Mouse (Mus musculus) hindbrain, embryonic 11.5 days (tissue): ENCODE data around the gene Apob. TPM values are rescaled to one million over a fixed set of nuclear protein-coding genes. Genes with fewer than 3 reads are reported as not detected.
"Not testable (repeated sequence)": the region's sequence is repeated elsewhere in the genome, so short reads cannot be mapped to it uniquely, and the experiment has no call there.

ENCODE experiments used
- ATAC-seq: fragments of 200-750 bp; cut with Nextera tagmentation; 2 replicates; pipeline ENCODE4 v1.8.0; 2017; ENCODE audit warnings: mild to moderate bottlenecking, moderate TSS enrichment, moderate library complexity; ENCODE audit not compliant: low FRiP score
- DNase-seq: peaks from one replicate; pipeline ENCODE4 v3.0.0-alpha.2; 2015; ENCODE audit warnings: low spot score
- H3K27ac ChIP-seq: fragments of 300-500 bp; sonication (generic); 2 replicates; pipeline ENCODE4 v1.5.1; 2014; ENCODE audit warnings: mild to moderate bottlenecking, low read depth, low read length
- H3K27me3 ChIP-seq: fragments of 300-500 bp; sonication (generic); 2 replicates; pipeline ENCODE4 v1.6.1; 2014; ENCODE audit warnings: mild to moderate bottlenecking, low read length, moderate library complexity, mixed read lengths; ENCODE audit not compliant: control insufficient read depth, insufficient read depth
- H3K36me3 ChIP-seq: fragments of 300-500 bp; sonication (generic); 2 replicates; pipeline ENCODE4 v1.6.1; 2014; ENCODE audit warnings: mild to moderate bottlenecking, low read length, moderate library complexity, mixed read lengths; ENCODE audit not compliant: control insufficient read depth, insufficient read depth
- H3K4me1 ChIP-seq: fragments of 300-500 bp; sonication (generic); replicated peaks from 2 replicates; pipeline ENCODE4 v1.6.1; 2014; ENCODE audit warnings: low read length, mixed read lengths; ENCODE audit not compliant: control insufficient read depth, insufficient read depth
- H3K4me2 ChIP-seq: fragments of 300-500 bp; sonication (generic); replicated peaks from 2 replicates; pipeline ENCODE4 v1.6.1; 2014; ENCODE audit warnings: mild to moderate bottlenecking, low read depth, low read length
- H3K4me3 ChIP-seq: fragments of 300-500 bp; sonication (generic); 2 replicates; pipeline ENCODE4 v1.5.1; 2014; ENCODE audit warnings: low read depth, low read length
- H3K9ac ChIP-seq: fragments of 300-500 bp; sonication (generic); 2 replicates; pipeline ENCODE4 v1.6.1; 2014; ENCODE audit warnings: low read depth, low read length
- H3K9me3 ChIP-seq: fragments of 300-500 bp; sonication (generic); 2 replicates; pipeline ENCODE4 v1.6.1; 2016; ENCODE audit warnings: low read length; ENCODE audit not compliant: control insufficient read depth
- WGBS: fragments of 180-500 bp; shearing (Covaris S2); extraction: QIAGEN DNeasy Blood & Tissue Kit; methylation state at CpG from one replicate; pipeline ENCODE4 v1.1.7; 2014; 5-methylcytosine and 5-hydroxymethylcytosine counted together
- polyA plus RNA-seq: library from polyadenylated mRNA; unstranded; fragments of >200 nt; fragmentation: Nextera tagmentation; extraction: Ambion mirVana; gene quantifications from 2 replicates; pipeline ENCODE4 v1.2.1, GENCODE M21; 2014

The Apob gene
- polyA plus RNA-seq, 1 experiment from 2014 or later = 0.12 TPM

DNA sequence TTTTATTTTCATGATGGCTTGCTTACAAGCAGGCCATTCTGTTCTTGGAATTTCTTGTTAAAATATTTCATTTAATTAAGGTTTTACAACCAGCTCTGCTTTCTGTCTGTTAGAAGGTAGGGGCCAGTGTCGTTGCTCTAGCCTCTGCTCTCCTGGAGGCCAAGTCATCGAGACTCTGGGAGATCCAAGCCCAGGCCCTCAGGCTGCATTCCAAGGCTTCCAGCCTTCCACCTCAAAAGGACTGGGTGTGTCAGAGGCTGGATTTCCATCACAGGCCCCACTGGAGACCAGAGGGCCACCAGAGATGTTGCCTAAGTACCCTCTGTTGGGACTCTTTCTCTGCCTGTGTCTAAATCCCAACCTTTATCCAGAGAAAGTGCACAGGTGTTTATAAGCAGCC, 52.6 kb downstream of the Apob start:
- 60% methylated on average over 2 of the region's 2 CpGs for WGBS
- no peaks in the 10 kb centered on the region for H3K4me1 ChIP-seq
- no peak for ATAC-seq
- no peak for DNase-seq
- H3K4me3 ChIP-seq = no peak overlapping the region
- H3K36me3 ChIP-seq = no peaks in the 10 kb centered on the region
- no peak overlapping the region for H3K9ac ChIP-seq
- no peak overlapping the region for H3K27ac ChIP-seq
- H3K27me3 ChIP-seq = peaks cover 24% of the 10 kb centered on the region; the same call in 1 of the 2 replicates
- no peaks in the 10 kb centered on the region for H3K9me3 ChIP-seq
- H3K4me2 ChIP-seq = no peak overlapping the region

DNA sequence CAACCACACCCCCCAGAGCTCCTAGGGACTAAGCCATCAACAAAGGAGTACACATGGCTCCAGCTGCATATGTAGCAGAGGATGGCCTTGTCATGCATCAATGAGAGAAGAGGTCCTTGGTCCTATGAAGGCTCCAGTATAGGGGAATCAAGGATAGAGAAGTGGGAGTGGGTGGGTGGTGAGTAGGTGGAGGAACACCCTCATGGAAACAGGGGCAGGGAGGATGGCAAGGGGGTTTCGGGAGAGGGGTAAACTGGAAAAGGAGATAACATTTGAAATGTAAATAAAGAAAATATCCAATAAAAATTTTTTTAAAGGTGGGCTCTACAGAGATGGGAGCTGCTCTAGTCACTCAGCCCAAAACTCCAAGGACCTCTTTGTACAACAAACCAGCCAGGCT, 53.7 kb downstream of the Apob start:
- not testable (repeated sequence) for ATAC-seq, H3K9me3 ChIP-seq, DNase-seq, H3K4me1 ChIP-seq, H3K4me2 ChIP-seq, H3K9ac ChIP-seq, H3K27ac ChIP-seq, H3K4me3 ChIP-seq, H3K36me3 ChIP-seq
- H3K27me3 ChIP-seq = peaks cover 25% of the 10 kb centered on the region; the same call in 1 of the 2 replicates
- 100% methylated on average over 1 of the region's 1 CpGs for WGBS

DNA sequence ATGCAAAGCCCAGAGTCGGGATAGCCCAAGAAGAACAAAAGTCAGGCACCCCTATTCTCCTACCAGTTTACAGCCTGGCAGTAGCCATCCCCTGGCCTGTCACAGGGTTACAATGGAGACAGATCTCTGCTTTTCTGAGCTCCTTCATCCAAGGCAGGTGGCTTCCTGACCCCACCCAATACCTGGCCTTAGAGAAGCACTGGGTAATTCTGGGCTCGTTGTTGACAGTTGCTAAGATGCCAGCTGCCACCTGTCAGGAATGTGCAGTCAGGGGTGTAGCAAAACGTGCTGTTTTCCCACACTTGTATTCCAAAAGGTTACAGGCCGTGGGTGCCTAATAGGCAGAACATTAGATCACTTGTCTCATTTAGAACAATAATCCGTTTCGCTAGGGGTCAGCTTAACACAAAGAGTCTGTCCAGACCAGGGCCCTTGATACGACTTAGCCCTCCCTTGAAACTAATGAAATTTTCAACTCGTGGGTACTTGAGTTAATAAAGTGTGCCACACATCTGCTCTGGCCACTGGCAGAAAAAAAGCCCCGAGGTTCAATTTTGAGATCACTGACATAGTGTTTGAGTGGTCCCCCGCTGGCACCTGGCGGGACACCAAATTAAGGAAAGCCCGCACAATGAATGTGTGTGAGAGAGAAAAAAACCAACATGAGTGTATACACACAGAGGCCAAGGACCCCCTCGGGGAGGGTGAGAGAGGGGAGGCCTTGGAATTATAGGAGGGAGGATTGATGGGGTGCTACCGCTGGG, 54.3 kb downstream of the Apob start:
- Histone ChIP-seq H3K4me1 (no peaks in the 10 kb centered on the region), H3K9me3 (no peaks in the 10 kb centered on the region), H3K4me2 (no peak overlapping the region), H3K4me3 (no peak overlapping the region), H3K36me3 (no peaks in the 10 kb centered on the region), H3K27ac (no peak overlapping the region), H3K27me3 (peaks cover 27% of the 10 kb centered on the region; the same call in 1 of the 2 replicates), H3K9ac (no peak overlapping the region)
- DNase-seq (peak; percentile 45), ATAC-seq (peak; percentile 88)
- 19% methylated on average over 14 of the region's 14 CpGs for WGBS

DNA sequence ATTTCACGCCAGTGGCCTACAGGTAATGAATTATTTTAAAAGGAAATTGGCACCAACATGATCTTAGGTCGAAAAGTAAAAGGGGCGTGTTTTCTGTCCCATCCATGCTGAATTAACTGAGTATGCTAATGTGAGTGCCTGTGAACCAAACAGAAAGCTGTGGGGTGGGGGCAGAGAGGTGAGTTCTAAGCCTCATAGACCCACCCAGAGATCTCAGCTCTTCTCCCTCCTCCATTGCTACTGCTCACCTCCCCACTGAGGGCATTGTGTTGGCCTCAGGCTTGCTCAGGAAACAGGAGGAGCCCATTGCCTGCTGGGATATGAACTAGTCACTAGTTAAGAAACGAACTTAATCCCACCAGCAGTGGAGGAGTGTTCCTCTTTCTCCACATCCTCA, 54.9 kb downstream of the Apob start:
- no peak overlapping the region for H3K4me3 ChIP-seq
- no peak overlapping the region for H3K4me2 ChIP-seq
- no peaks in the 10 kb centered on the region for H3K4me1 ChIP-seq

DNA sequence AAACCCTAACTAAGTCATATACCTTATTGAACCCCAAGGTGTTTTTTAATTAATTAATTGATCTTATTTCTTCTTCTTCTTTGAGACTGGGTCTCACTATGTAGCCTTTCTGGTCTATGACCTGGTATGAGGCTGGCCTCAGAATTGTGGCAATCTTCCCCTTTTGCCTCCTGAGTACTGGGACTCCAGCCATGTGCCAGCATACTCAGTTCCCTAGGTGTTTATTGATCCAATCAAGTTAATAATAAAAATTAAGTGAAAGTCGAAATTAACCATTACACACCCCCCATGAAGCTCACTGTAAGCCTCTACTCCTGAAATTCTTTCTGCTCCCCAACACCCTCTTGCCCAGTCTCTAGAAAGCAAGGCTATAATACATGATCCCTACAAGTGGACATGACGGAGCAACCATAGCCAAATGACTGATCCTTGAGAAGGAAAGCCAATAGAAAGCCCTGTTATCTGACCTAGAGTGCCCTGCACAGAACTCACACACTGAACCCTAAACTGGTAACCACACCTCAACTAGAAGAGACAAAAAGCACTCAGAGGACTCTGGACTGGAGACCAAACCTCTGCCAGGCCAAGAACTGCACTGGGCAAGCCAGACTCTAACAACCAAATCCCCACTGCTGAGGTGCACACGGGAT, 60.8 kb downstream of the Apob start:
- Histone ChIP-seq H3K4me1 (no peaks in the 10 kb centered on the region), H3K4me3 (no peak overlapping the region), H3K9ac (no peak overlapping the region), H3K36me3 (no peaks in the 10 kb centered on the region), H3K4me2 (no peak overlapping the region), H3K9me3 (no peaks in the 10 kb centered on the region), H3K27me3 (peaks cover 6% of the 10 kb centered on the region; the same call in 1 of the 2 replicates), H3K27ac (no peak overlapping the region)
- no peak for DNase-seq
- ATAC-seq = no peak
- WGBS = 93% methylated on average over 3 of the region's 3 CpGs

More for the DNA sequence above, 54.9 kb downstream of the Apob start:
- Histone ChIP-seq H3K36me3 (no peaks in the 10 kb centered on the region), H3K9me3 (no peaks in the 10 kb centered on the region), H3K27ac (no peak overlapping the region), H3K9ac (no peak overlapping the region), H3K27me3 (peaks cover 21% of the 10 kb centered on the region; the same call in 1 of the 2 replicates)
- DNase-seq = no peak
- 26% methylated on average over 4 of the region's 4 CpGs for WGBS
- ATAC-seq = peak; percentile 71

DNA sequence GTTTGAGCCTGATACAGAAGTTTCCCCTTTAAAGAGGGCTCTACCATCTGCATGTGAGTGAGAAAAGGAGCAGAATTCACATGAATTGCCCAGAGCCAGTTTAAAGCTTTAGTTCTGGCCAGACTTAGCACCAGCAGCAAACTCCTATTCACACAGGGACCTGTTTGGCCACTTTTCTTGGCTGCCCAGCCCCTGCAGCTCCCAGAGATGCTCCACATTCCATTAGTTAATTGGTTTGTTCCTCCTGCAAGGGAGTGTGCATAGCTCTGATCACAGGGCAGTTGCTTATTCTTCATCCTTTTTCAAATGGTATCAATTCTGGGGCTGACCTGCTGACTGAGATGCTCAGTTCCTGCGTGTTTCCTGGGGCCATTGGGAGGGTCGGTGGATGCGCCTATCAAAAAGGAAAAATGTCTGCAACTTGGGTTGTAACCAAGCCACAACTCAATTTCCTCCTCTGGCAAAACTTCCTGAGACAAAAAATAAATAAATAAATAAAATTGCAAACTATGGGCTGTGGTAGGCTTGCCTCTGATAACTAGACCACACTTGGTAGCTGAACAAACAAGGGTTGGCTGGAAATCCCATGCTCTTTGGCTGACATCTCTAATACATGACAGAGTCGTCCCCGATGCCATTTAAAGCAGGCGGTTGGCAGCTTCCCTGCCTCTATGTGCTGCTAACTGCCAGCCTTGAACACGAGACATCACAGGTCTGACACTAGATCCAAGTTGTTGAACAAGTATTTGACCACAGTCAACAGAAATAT, 65.4 kb downstream of the Apob start:
- WGBS = 81% methylated on average over 7 of the region's 7 CpGs
- Histone ChIP-seq H3K4me3 (no peak overlapping the region), H3K27me3 (no peaks in the 10 kb centered on the region), H3K4me2 (no peak overlapping the region), H3K9ac (no peak overlapping the region), H3K4me1 (no peaks in the 10 kb centered on the region), H3K9me3 (no peaks in the 10 kb centered on the region), H3K36me3 (no peaks in the 10 kb centered on the region), H3K27ac (no peak overlapping the region)
- ATAC-seq = no peak
- DNase-seq = no peak

DNA sequence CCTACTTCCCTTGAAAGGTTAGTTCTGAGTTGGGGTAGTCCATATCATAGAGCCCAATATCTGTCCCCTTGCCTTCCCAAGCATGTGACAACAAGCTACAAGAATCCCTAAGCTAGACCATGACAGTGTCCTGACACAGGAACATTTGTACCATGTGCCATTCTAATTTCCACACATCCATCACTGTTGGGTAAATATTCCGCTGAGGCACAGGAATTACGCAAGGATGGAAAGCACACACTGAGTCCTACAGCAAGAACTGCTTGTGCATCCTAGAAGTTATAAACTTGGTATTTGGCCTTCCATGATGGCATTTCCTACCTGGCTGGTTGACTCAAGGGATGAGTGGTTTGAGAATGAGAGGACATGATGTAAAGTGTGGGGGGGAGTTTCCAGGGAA, 69.6 kb downstream of the Apob start:
- no peak for ATAC-seq
- Histone ChIP-seq H3K4me1 (no peaks in the 10 kb centered on the region), H3K36me3 (no peaks in the 10 kb centered on the region), H3K9ac (no peak overlapping the region), H3K27ac (no peak overlapping the region), H3K4me3 (no peak overlapping the region), H3K27me3 (no peaks in the 10 kb centered on the region), H3K9me3 (no peaks in the 10 kb centered on the region), H3K4me2 (no peak overlapping the region)
- 89% methylated on average over 2 of the region's 2 CpGs for WGBS
- DNase-seq = no peak

DNA sequence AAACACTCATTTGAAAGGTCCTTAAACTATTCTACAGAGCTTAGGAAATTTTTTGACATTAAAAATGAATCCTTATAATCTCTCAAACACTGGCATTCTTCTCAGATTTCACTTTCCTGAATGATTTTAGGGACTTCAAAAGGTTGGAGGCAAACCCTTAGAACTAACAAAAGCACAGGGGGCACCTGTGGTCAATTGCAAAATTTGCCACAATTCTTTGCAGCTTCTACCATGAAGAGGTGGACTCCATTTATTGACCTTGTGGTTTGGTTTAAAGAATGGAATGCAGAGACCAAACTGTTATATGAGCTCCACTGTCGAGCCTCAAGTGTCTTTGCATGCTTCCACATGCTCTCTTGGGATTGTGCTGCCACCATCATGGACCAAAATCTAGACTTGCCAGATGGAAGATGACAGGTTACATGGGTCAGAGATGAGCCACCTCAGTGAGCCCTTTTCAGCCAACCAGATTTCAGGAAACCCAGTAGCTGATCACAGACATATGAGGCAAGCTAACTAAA, 70.4 kb downstream of the Apob start:
- no peak overlapping the region for H3K4me3 ChIP-seq
- no peak overlapping the region for H3K9ac ChIP-seq
- 59% methylated on average over 1 of the region's 1 CpGs for WGBS
- ATAC-seq (no peak), DNase-seq (no peak)
- no peak overlapping the region for H3K4me2 ChIP-seq
- no peaks in the 10 kb centered on the region for H3K4me1 ChIP-seq
- H3K27ac ChIP-seq = no peak overlapping the region
- no peaks in the 10 kb centered on the region for H3K9me3 ChIP-seq
- no peaks in the 10 kb centered on the region for H3K27me3 ChIP-seq
- no peaks in the 10 kb centered on the region for H3K36me3 ChIP-seq
